Mouse (Mus musculus): Measurements from ENCODE around the gene Dab1. TPM values are rescaled to one million over a fixed set of nuclear protein-coding genes. Genes with fewer than 3 reads are reported as not detected.
A peak's percentile ranks its signal among the peaks of the same experiment; 100 is the strongest.

Gene Dab1
- total and polyA plus RNA-seq, 2 experiments from 2014 or later = 47.9 to 109 TPM

GRCm38 (mm10) chr4:104754090-104754489 lies 1134.9 kb downstream of the Dab1 start:
- Histone ChIP-seq H3K9ac (replicated peaks; ENCODE audit: low read length, poor library complexity, severe bottlenecking) (no peak overlapping the region), H3K27me3 (ENCODE audit: insufficient read depth, low read length) (no peaks in the 10 kb centered on the region), H3K27ac (ENCODE audit: low read depth, low read length) (no peak overlapping the region), H3K9me3 (ENCODE audit: low read length) (no peaks in the 10 kb centered on the region), H3K4me3 (ENCODE audit: low read depth, low read length) (no peak overlapping the region), H3K4me1 (ENCODE audit: insufficient read depth, low read length) (no peaks in the 10 kb centered on the region), H3K36me3 (ENCODE audit: insufficient read depth, low read length) (no peaks in the 10 kb centered on the region), H3K4me2 (ENCODE audit: low read depth, low read length, poor library complexity, severe bottlenecking) (no peak overlapping the region)
- TF ChIP-seq CTCF (IDR thresholded peaks at IDR 0.05) = no peak
- ATAC-seq (ENCODE audit: low FRiP score) (no peak), DNase-seq (ENCODE audit: low spot score) (no peak)
- 78% methylated on average over 3 of the region's 3 CpGs for WGBS

- peak; percentile 88 for ATAC-seq (ENCODE audit: low FRiP score)
- Histone ChIP-seq H3K27ac (ENCODE audit: low read depth, low read length) (peak overlapping the region; percentile 65), H3K4me1 (ENCODE audit: insufficient read depth, low read length) (0 out of 2 replicates have a peak, but pooled peaks cover 5% of the 10 kb centered on the region), H3K4me2 (ENCODE audit: low read depth, low read length, poor library complexity, severe bottlenecking) (peak overlapping the region; percentile 15; the same call in 1 of the 2 replicates), H3K9ac (replicated peaks; ENCODE audit: low read length, poor library complexity, severe bottlenecking) (no peak overlapping the region; the same call in 1 of the 2 replicates), H3K36me3 (ENCODE audit: insufficient read depth, low read length) (no peaks in the 10 kb centered on the region), H3K9me3 (ENCODE audit: low read length) (no peaks in the 10 kb centered on the region), H3K27me3 (ENCODE audit: insufficient read depth, low read length) (no peaks in the 10 kb centered on the region), H3K4me3 (ENCODE audit: low read depth, low read length) (no peak overlapping the region)
- peak; percentile 57 for DNase-seq (ENCODE audit: low spot score)
- peak; percentile 56 for TF ChIP-seq CTCF (IDR thresholded peaks at IDR 0.05)
- WGBS = 18% methylated on average over 13 of the region's 13 CpGs
Observed at GRCm38 (mm10) chr4:104760878-104761624, 1141.9 kb downstream of the Dab1 start.

GRCm38 (mm10) chr4:104766065-104766464 lies 1146.9 kb downstream of the Dab1 start, which contains the start of gene C8b:
C8b (plus strand) TSS chr4:104766317.
- TF ChIP-seq CTCF (IDR thresholded peaks at IDR 0.05) = no peak
- Histone ChIP-seq H3K27me3 (ENCODE audit: insufficient read depth, low read length) (no peaks in the 10 kb centered on the region), H3K9ac (replicated peaks; ENCODE audit: low read length, poor library complexity, severe bottlenecking) (no peak within 1 kb of the TSS), H3K27ac (ENCODE audit: low read depth, low read length) (no peak within 1 kb of the TSS), H3K4me3 (ENCODE audit: low read depth, low read length) (no peak within 1 kb of the TSS), H3K4me2 (ENCODE audit: low read depth, low read length, poor library complexity, severe bottlenecking) (no peak within 1 kb of the TSS), H3K9me3 (ENCODE audit: low read length) (no peaks in the 10 kb centered on the region), H3K36me3 (ENCODE audit: insufficient read depth, low read length) (no peaks in the 10 kb centered on the region), H3K4me1 (ENCODE audit: insufficient read depth, low read length) (0 out of 2 replicates have a peak, but pooled peaks cover 5% of the 10 kb centered on the region)
- DNase-seq (ENCODE audit: low spot score) (no peak), ATAC-seq (ENCODE audit: low FRiP score) (no peak)
- WGBS = 95% methylated on average over 8 of the region's 8 CpGs

- WGBS = 89% methylated on average over 4 of the region's 4 CpGs
- Histone ChIP-seq H3K4me1 (ENCODE audit: insufficient read depth, low read length) (no peaks in the 10 kb centered on the region), H3K4me3 (ENCODE audit: low read depth, low read length) (no peak overlapping the region), H3K9ac (replicated peaks; ENCODE audit: low read length, poor library complexity, severe bottlenecking) (no peak overlapping the region), H3K27me3 (ENCODE audit: insufficient read depth, low read length) (no peaks in the 10 kb centered on the region), H3K9me3 (ENCODE audit: low read length) (no peaks in the 10 kb centered on the region), H3K36me3 (ENCODE audit: insufficient read depth, low read length) (no peaks in the 10 kb centered on the region), H3K27ac (ENCODE audit: low read depth, low read length) (no peak overlapping the region), H3K4me2 (ENCODE audit: low read depth, low read length, poor library complexity, severe bottlenecking) (no peak overlapping the region)
- DNase-seq (ENCODE audit: low spot score) = no peak
- TF ChIP-seq CTCF (IDR thresholded peaks at IDR 0.05) = no peak
- ATAC-seq (ENCODE audit: low FRiP score) = no peak
Observed at GRCm38 (mm10) chr4:104768190-104768589, 1149.0 kb downstream of the Dab1 start.

GRCm38 (mm10) chr4:104769602-104770001 lies 1150.4 kb downstream of the Dab1 start:
- TF ChIP-seq CTCF (IDR thresholded peaks at IDR 0.05) = no peak
- Histone ChIP-seq H3K4me3 (ENCODE audit: low read depth, low read length) (no peak overlapping the region), H3K27ac (ENCODE audit: low read depth, low read length) (no peak overlapping the region), H3K9me3 (ENCODE audit: low read length) (no peaks in the 10 kb centered on the region), H3K27me3 (ENCODE audit: insufficient read depth, low read length) (no peaks in the 10 kb centered on the region), H3K9ac (replicated peaks; ENCODE audit: low read length, poor library complexity, severe bottlenecking) (no peak overlapping the region), H3K4me1 (ENCODE audit: insufficient read depth, low read length) (no peaks in the 10 kb centered on the region), H3K4me2 (ENCODE audit: low read depth, low read length, poor library complexity, severe bottlenecking) (no peak overlapping the region), H3K36me3 (ENCODE audit: insufficient read depth, low read length) (no peaks in the 10 kb centered on the region)
- ATAC-seq (ENCODE audit: low FRiP score) = no peak
- 72% methylated on average over 8 of the region's 8 CpGs for WGBS
- no peak for DNase-seq (ENCODE audit: low spot score)

GRCm38 (mm10) chr4:104770331-104770730 lies 1151.2 kb downstream of the Dab1 start:
- H3K36me3 ChIP-seq (ENCODE audit: insufficient read depth, low read length) = no peaks in the 10 kb centered on the region
- H3K9me3 ChIP-seq (ENCODE audit: low read length) = no peaks in the 10 kb centered on the region

More at GRCm38 (mm10) chr4:104770331-104770730, 1151.2 kb downstream of the Dab1 start:
- Histone ChIP-seq H3K4me2 (ENCODE audit: low read depth, low read length, poor library complexity, severe bottlenecking) (no peak overlapping the region), H3K27me3 (ENCODE audit: insufficient read depth, low read length) (no peaks in the 10 kb centered on the region), H3K27ac (ENCODE audit: low read depth, low read length) (no peak overlapping the region), H3K9ac (replicated peaks; ENCODE audit: low read length, poor library complexity, severe bottlenecking) (no peak overlapping the region), H3K4me1 (ENCODE audit: insufficient read depth, low read length) (no peaks in the 10 kb centered on the region), H3K4me3 (ENCODE audit: low read depth, low read length) (no peak overlapping the region)
- DNase-seq (ENCODE audit: low spot score) (peak; percentile 20), ATAC-seq (ENCODE audit: low FRiP score) (no peak)
- 57% methylated on average over 4 of the region's 4 CpGs for WGBS
- TF ChIP-seq CTCF (IDR thresholded peaks at IDR 0.05) = no peak
